Mouse (Mus musculus) limb, embryonic 14.5 days (tissue): ENCODE results near the gene Rcsd1. TPM values are rescaled to one million over a fixed set of nuclear protein-coding genes. Genes with fewer than 3 reads are reported as not detected.

ENCODE experiments used
- ATAC-seq: fragments of 200-750 bp; cut with Nextera tagmentation; 2 replicates; pipeline ENCODE4 v1.8.0; 2017; ENCODE audit warnings: low read depth, moderate number of reproducible peaks, moderate TSS enrichment; ENCODE audit not compliant: low FRiP score
- DNase-seq: peaks from one replicate; pipeline ENCODE4 v3.0.0-alpha.2; 2015; ENCODE audit warnings: low spot score
- H3K27ac ChIP-seq: fragments of 300-500 bp; sonication (generic); replicated peaks from 2 replicates; pipeline ENCODE4 v1.5.1; 2014; ENCODE audit warnings: low read depth, mild to moderate bottlenecking, low read length, moderate library complexity, mixed read lengths
- H3K27me3 ChIP-seq: fragments of 300-500 bp; sonication (generic); 2 replicates; pipeline ENCODE4 v1.6.1; 2014; ENCODE audit warnings: low read length, mixed read lengths; ENCODE audit not compliant: control insufficient read depth, insufficient read depth
- H3K36me3 ChIP-seq: fragments of 300-500 bp; sonication (generic); 2 replicates; pipeline ENCODE4 v1.6.1; 2014; ENCODE audit warnings: mild to moderate bottlenecking, low read length, moderate library complexity, mixed read lengths; ENCODE audit not compliant: control insufficient read depth, insufficient read depth
- H3K4me1 ChIP-seq: fragments of 300-500 bp; sonication (generic); 2 replicates; pipeline ENCODE4 v1.6.1; 2014; ENCODE audit warnings: antibody characterized with exemption, low read length, mixed read lengths; ENCODE audit not compliant: control insufficient read depth, insufficient read depth
- H3K4me2 ChIP-seq: fragments of 300-500 bp; sonication (generic); replicated peaks from 2 replicates; pipeline ENCODE4 v1.6.1; 2014; ENCODE audit warnings: low read depth, mild to moderate bottlenecking, low read length, moderate library complexity; ENCODE audit not compliant: severe bottlenecking
- H3K4me3 ChIP-seq: fragments of 300-500 bp; sonication (generic); replicated peaks from 2 replicates; pipeline ENCODE4 v1.5.1; 2014; ENCODE audit warnings: low read length
- H3K9ac ChIP-seq: fragments of 300-500 bp; sonication (generic); 2 replicates; pipeline ENCODE4 v1.6.1; 2014; ENCODE audit warnings: mild to moderate bottlenecking, low read depth, low read length, moderate library complexity; ENCODE audit not compliant: severe bottlenecking
- H3K9me3 ChIP-seq: fragments of 300-500 bp; sonication (generic); 2 replicates; pipeline ENCODE4 v1.6.1; 2016; ENCODE audit warnings: low read length; ENCODE audit not compliant: control insufficient read depth
- POLR2A ChIP-seq: fragments of 200-500 bp; IDR thresholded peaks from 2 replicates; pipeline ENCODE4 v1.8.0; 2012; ENCODE audit warnings: inconsistent platforms, mild to moderate bottlenecking, moderate library complexity, borderline replicate concordance; ENCODE audit not compliant: insufficient read depth, insufficient read length; ENCODE audit errors: extremely low read depth
- WGBS: fragments of 180-500 bp; shearing (Covaris S2); extraction: QIAGEN DNeasy Blood & Tissue Kit; methylation state at CpG from one replicate; pipeline ENCODE4 v1.1.7; 2014; 5-methylcytosine and 5-hydroxymethylcytosine counted together
- polyA plus RNA-seq, 2 experiments: library from polyadenylated mRNA; depleted of rRNA in 1 of 2; stranded (reverse) in 1 of 2; unstranded in 1 of 2; fragments of >200 nt; fragmentation: Nextera tagmentation in 1 of 2; extraction: Ambion mirVana in 1 of 2; gene quantifications; 2 replicates each; pipeline versions ENCODE4 v1.2.1 to v1.2.3; 2012 to 2014

The Rcsd1 gene
- polyA plus RNA-seq, 2 experiments, result 9.6 to 16.7 TPM

GRCm38 (mm10) chr1:165748053-165748452 is 38.5 kb upstream of the Rcsd1 start:
- Histone ChIP-seq H3K9me3 (no peaks in the 10 kb centered on the region), H3K9ac (no peak overlapping the region), H3K4me3 (no peak overlapping the region), H3K27ac (no peak overlapping the region), H3K27me3 (no peaks in the 10 kb centered on the region), H3K4me2 (no peak overlapping the region), H3K36me3 (no peaks in the 10 kb centered on the region), H3K4me1 (no peaks in the 10 kb centered on the region)
- no peak for ATAC-seq
- 25% methylated on average over 11 of the region's 11 CpGs for WGBS
- DNase-seq, result no peak
- TF ChIP-seq POLR2A, result no peak

DNA sequence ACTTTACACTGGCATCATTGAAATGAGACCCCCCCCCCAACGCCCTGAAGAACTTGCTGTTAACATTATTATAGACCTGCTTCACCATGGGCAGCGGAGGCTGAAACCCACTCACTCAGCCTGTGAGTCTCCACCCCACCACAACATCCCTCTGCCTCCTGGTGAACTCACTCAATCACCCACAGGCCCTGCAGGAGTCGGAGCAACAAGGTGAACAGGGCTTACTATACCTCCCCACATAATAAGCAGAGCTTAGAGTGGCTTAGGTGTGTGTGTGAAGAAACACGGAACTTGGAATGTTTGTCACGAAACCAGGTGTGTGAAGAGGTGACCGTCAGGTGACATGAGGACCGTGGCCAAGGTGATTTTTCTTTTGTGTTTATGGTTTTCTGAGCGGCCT is 32.4 kb upstream of the Rcsd1 start:
- Histone ChIP-seq H3K27ac (no peak overlapping the region), H3K9ac (no peak overlapping the region), H3K4me3 (no peak overlapping the region), H3K9me3 (no peaks in the 10 kb centered on the region), H3K4me2 (no peak overlapping the region), H3K4me1 (no peaks in the 10 kb centered on the region), H3K27me3 (no peaks in the 10 kb centered on the region), H3K36me3 (no peaks in the 10 kb centered on the region)
- no peak for TF ChIP-seq POLR2A
- no peak for ATAC-seq
- DNase-seq, result no peak
- WGBS, result 76% methylated on average over 8 of the region's 8 CpGs

DNA sequence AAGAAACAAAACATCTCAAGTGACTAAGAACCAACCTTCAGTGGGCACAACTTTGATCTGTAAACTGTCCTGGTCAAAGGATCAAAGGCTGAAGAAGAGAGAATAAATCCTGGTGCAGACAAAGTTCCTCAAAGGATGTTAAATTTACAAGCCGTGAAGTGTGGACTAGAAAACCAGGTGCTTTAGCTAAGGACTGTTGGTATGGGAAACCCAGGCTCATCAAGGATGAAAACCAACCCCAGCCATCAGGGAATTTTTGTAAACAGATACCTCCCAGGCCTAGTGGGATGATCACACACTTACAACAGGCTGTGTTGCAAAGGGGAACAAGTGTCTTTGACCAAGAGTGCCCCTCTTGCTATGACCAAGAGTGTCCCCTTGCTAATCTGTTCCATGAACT is 29.4 kb upstream of the Rcsd1 start:
- ATAC-seq (no peak), DNase-seq (no peak)
- 44% methylated on average over 1 of the region's 1 CpGs for WGBS
- no peaks in the 10 kb centered on the region for H3K9me3 ChIP-seq
- H3K4me3 ChIP-seq, result no peak overlapping the region
- H3K27me3 ChIP-seq, result no peaks in the 10 kb centered on the region
- no peak overlapping the region for H3K4me2 ChIP-seq
- H3K4me1 ChIP-seq, result no peaks in the 10 kb centered on the region
- no peak overlapping the region for H3K9ac ChIP-seq
- H3K27ac ChIP-seq, result no peak overlapping the region
- H3K36me3 ChIP-seq, result no peaks in the 10 kb centered on the region
- no peak for TF ChIP-seq POLR2A

GRCm38 (mm10) chr1:165737867-165738266 is 28.3 kb upstream of the Rcsd1 start:
- DNase-seq (no peak), ATAC-seq (no peak)
- TF ChIP-seq POLR2A, result no peak
- Histone ChIP-seq H3K4me1 (no peaks in the 10 kb centered on the region), H3K9me3 (no peaks in the 10 kb centered on the region), H3K36me3 (no peaks in the 10 kb centered on the region), H3K27me3 (no peaks in the 10 kb centered on the region), H3K27ac (no peak overlapping the region), H3K9ac (no peak overlapping the region), H3K4me2 (no peak overlapping the region), H3K4me3 (no peak overlapping the region)
- 60% methylated on average over 3 of the region's 3 CpGs for WGBS

DNA sequence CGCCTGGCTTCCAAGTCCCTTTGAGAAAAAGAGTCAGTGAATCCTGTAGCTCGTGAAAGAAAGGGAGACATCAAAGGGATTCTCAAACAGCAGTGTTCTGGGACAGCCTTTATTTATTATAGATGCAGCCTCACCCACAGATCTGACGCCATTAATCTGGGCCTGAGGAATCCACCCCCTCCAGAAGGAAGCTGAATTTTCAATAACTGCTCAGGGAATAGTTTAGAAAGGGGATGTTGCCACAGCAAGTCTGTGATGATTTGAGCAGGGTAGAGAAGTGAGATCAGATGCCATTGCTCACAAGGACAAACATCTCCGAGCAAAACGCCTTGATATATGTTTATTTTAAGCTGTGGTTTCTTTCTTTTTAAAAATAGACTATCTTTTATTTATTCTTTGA is 27.9 kb upstream of the Rcsd1 start:
- H3K36me3 ChIP-seq, result no peaks in the 10 kb centered on the region
- no peak for ATAC-seq
- H3K27ac ChIP-seq, result no peak overlapping the region
- H3K4me2 ChIP-seq, result no peak overlapping the region
- no peak for TF ChIP-seq POLR2A
- no peak overlapping the region for H3K9ac ChIP-seq
- no peaks in the 10 kb centered on the region for H3K27me3 ChIP-seq
- no peak for DNase-seq
- H3K4me3 ChIP-seq, result no peak overlapping the region
- 36% methylated on average over 5 of the region's 5 CpGs for WGBS
- no peaks in the 10 kb centered on the region for H3K9me3 ChIP-seq
- H3K4me1 ChIP-seq, result no peaks in the 10 kb centered on the region
